In the genomic region with DNA sequence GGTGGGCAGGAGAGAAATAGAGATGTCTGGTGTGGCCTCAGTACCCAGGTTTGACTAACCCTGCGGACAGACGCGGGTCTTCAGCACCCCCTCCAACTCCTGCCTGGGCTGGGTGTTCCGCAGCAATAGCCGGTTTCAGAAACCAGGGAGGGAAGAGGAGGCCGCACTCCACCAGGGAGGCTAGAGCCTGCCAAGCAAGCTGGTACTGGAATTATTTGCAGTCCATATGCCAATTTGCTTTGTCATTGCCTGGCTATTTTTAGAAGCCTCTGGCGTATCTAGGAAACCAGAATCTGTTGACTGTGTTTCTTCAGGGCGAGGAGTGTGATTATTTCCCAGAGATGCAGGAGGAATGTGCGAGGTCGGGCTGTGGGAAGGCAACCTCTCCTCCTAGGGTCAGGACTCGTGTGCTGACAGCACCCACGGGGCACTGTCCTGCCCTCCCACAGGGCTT, we compare ENCODE assay signal across 8 mouse cellular contexts.
DNase-seq lines count a peak whose midpoint lies in the region; ATAC-seq and TF ChIP-seq lines count a peak whose summit lies in the region.
"Had no signal": no experiment of that assay in that cellular context is flagged by ENCODE, and none has a peak within 500 bp of the region (broad histone marks: within the 10 kb centered on the region; RNA-seq: fewer than 3 reads in every experiment).

No protein-coding gene starts in this region.

- 42% methylated on average over 12 of the region's 12 CpGs for whole genome bisulfite sequencing in forebrain, embryonic 15.5 days
- 50% methylated on average over 12 of the region's 12 CpGs for WGBS in hindbrain, embryonic 14.5 days
- WGBS in lung, postnatal 0 days = 60% methylated on average over 12 of the region's 12 CpGs
- WGBS in stomach, postnatal 0 days = 50% methylated on average over 12 of the region's 12 CpGs

- H3K4me3 ChIP-seq in forebrain, embryonic 15.5 days = no peak overlapping the region
- H3K4me3 ChIP-seq in hindbrain, embryonic 14.5 days (replicated peaks; ENCODE audit: low read length) = no peak overlapping the region
- no peak overlapping the region for H3K4me3 ChIP-seq in lung, postnatal 0 days (ENCODE audit: low read depth, low read length)
- H3K4me3 ChIP-seq in stomach, postnatal 0 days (ENCODE audit: low read depth, low read length) = no peak overlapping the region
- H3K4me3 ChIP-seq: limb, embryonic 13.5 days had no signal

- H3K27me3 ChIP-seq in forebrain, embryonic 15.5 days = no peaks in the 10 kb centered on the region
- H3K27me3 ChIP-seq in hindbrain, embryonic 14.5 days (ENCODE audit: control insufficient read depth, insufficient read depth, low read length) = no peaks in the 10 kb centered on the region
- H3K27me3 ChIP-seq in lung, postnatal 0 days (replicated peaks; ENCODE audit: insufficient read depth, low read length) = no peaks in the 10 kb centered on the region
- no peaks in the 10 kb centered on the region for H3K27me3 ChIP-seq in stomach, postnatal 0 days (ENCODE audit: control insufficient read depth, insufficient read depth, low read length)
- H3K27me3 ChIP-seq: limb, embryonic 13.5 days had no signal

- H3K9me3 ChIP-seq in forebrain, embryonic 15.5 days = no peaks in the 10 kb centered on the region
- H3K9me3 ChIP-seq in hindbrain, embryonic 14.5 days (ENCODE audit: control insufficient read depth, low read length) = no peaks in the 10 kb centered on the region
- no peaks in the 10 kb centered on the region for H3K9me3 ChIP-seq in lung, postnatal 0 days (ENCODE audit: low read length)
- no peaks in the 10 kb centered on the region for H3K9me3 ChIP-seq in stomach, postnatal 0 days (ENCODE audit: control insufficient read depth, low read length)
- H3K9me3 ChIP-seq: limb, embryonic 13.5 days had no signal

- H3K9ac ChIP-seq in forebrain, embryonic 15.5 days (replicated peaks) = no peak overlapping the region
- no peak overlapping the region for H3K9ac ChIP-seq in hindbrain, embryonic 14.5 days
- no peak overlapping the region for H3K9ac ChIP-seq in lung, postnatal 0 days (replicated peaks; ENCODE audit: low read depth)
- H3K9ac ChIP-seq in stomach, postnatal 0 days (ENCODE audit: low read length) = no peak overlapping the region
- H3K9ac ChIP-seq: limb, embryonic 13.5 days had no signal

- no peaks in the 10 kb centered on the region for H3K36me3 ChIP-seq in forebrain, embryonic 15.5 days
- H3K36me3 ChIP-seq in hindbrain, embryonic 14.5 days (replicated peaks; ENCODE audit: control insufficient read depth, insufficient read depth) = no peaks in the 10 kb centered on the region
- H3K36me3 ChIP-seq in lung, postnatal 0 days (ENCODE audit: insufficient read depth, low read length) = no peaks in the 10 kb centered on the region
- H3K36me3 ChIP-seq in stomach, postnatal 0 days (ENCODE audit: control insufficient read depth, insufficient read depth, low read length) = no peaks in the 10 kb centered on the region
- H3K36me3 ChIP-seq: limb, embryonic 13.5 days had no signal

- ATAC-seq in forebrain, embryonic 15.5 days (replicated peaks) = peak; percentile 91
- ATAC-seq in hindbrain, embryonic 14.5 days (ENCODE audit: low FRiP score) = peak; percentile 68; the same call in 1 of the 2 replicates
- ATAC-seq in lung, postnatal 0 days = peak; percentile 71
- peak; percentile 87 for ATAC-seq in stomach, postnatal 0 days (ENCODE audit: low FRiP score, low TSS enrichment)

- H3K27ac ChIP-seq in forebrain, embryonic 15.5 days (replicated peaks) = peak overlapping the region; percentile 68
- no peak overlapping the region for H3K27ac ChIP-seq in hindbrain, embryonic 14.5 days
- H3K27ac ChIP-seq in lung, postnatal 0 days (ENCODE audit: low read length) = no peak overlapping the region
- peak overlapping the region; percentile 49; the same call in 1 of the 2 replicates for H3K27ac ChIP-seq in stomach, postnatal 0 days (replicated peaks)
- H3K27ac ChIP-seq: limb, embryonic 13.5 days had no signal

- DNase-seq in 3T3-L1 (ENCODE audit: low read depth, low spot score) (peak; percentile 58), NIH3T3 (ENCODE audit: low read depth) (peak; percentile 51)
- peak; percentile 72 for DNase-seq in hindbrain, embryonic 14.5 days (ENCODE audit: low spot score)
- DNase-seq in lung, postnatal 0 days (ENCODE audit: low spot score) = peak; percentile 60
- DNase-seq in stomach, postnatal 0 days (ENCODE audit: low spot score) = peak; percentile 42
- no peak for DNase-seq in B cell, adult 2 months

- H3K4me1 ChIP-seq in forebrain, embryonic 15.5 days = peaks cover 17% of the 10 kb centered on the region
- peaks cover 14% of the 10 kb centered on the region for H3K4me1 ChIP-seq in hindbrain, embryonic 14.5 days (replicated peaks; ENCODE audit: control insufficient read depth, insufficient read depth, low read length)
- no peaks in the 10 kb centered on the region for H3K4me1 ChIP-seq in lung, postnatal 0 days (ENCODE audit: insufficient read depth, low read depth, low read length)
- H3K4me1 ChIP-seq in stomach, postnatal 0 days (replicated peaks; ENCODE audit: control insufficient read depth, insufficient read depth) = no peaks in the 10 kb centered on the region
- H3K4me1 ChIP-seq: limb, embryonic 13.5 days had no signal

- no peak for TF ChIP-seq CTCF in lung, postnatal 0 days (IDR thresholded peaks at IDR 0.05)
- no peak for TF ChIP-seq CTCF in stomach, postnatal 0 days (IDR thresholded peaks at IDR 0.05; ENCODE audit: low read depth)

- TF ChIP-seq EP300 in lung, postnatal 0 days (IDR thresholded peaks at IDR 0.05) = no peak
- no peak for TF ChIP-seq EP300 in stomach, postnatal 0 days (optimal IDR thresholded peaks at IDR 0.05)

- H3K4me2 ChIP-seq in forebrain, embryonic 15.5 days (replicated peaks) = peak overlapping the region; percentile 20
- H3K4me2 ChIP-seq in hindbrain, embryonic 14.5 days (replicated peaks) = no peak overlapping the region
- H3K4me2 ChIP-seq in lung, postnatal 0 days (replicated peaks; ENCODE audit: low read depth, low read length) = no peak overlapping the region
- no peak overlapping the region for H3K4me2 ChIP-seq in stomach, postnatal 0 days (replicated peaks; ENCODE audit: low read depth)
- H3K4me2 ChIP-seq: limb, embryonic 13.5 days had no signal

Comparison
In these comparisons a context has a peak if more than half of its experiments do, and no peak if none do; other contexts are left out.
1. DNase-seq: peak in 3T3-L1 (single experiment), NIH3T3 (single experiment), hindbrain, embryonic 14.5 days (single experiment), lung, postnatal 0 days (single experiment) and stomach, postnatal 0 days (single experiment); none in B cell, adult 2 months (0 of 2).
2. H3K27ac ChIP-seq: peak in forebrain, embryonic 15.5 days (single experiment) and stomach, postnatal 0 days (single experiment); none in hindbrain, embryonic 14.5 days (single experiment) and lung, postnatal 0 days (single experiment).
3. Peak in every context shown above with its lines, with median percentiles within 50 percentile points of each other: ATAC-seq.